Mouse (Mus musculus) embryonic facial prominence, embryonic 15.5 days (tissue): Measurements from ENCODE around the gene Olfr952. TPM values are rescaled to one million over a fixed set of nuclear protein-coding genes. Genes with fewer than 3 reads are reported as not detected.

Source experiments
- ATAC-seq: fragments of 200-750 bp; cut with Nextera tagmentation; 2 replicates; pipeline ENCODE4 v1.8.0; 2017; ENCODE audit warnings: low read depth, moderate TSS enrichment; ENCODE audit not compliant: insufficient number of reproducible peaks, low FRiP score, low TSS enrichment
- H3K27ac ChIP-seq: fragments of 300-500 bp; sonication (generic); replicated peaks from 2 replicates; pipeline ENCODE4 v1.5.1; 2015; ENCODE audit warnings: mild to moderate bottlenecking, inconsistent platforms
- H3K27me3 ChIP-seq: fragments of 300-500 bp; sonication (generic); 2 replicates; pipeline ENCODE4 v1.6.1; 2015; ENCODE audit warnings: inconsistent platforms
- H3K36me3 ChIP-seq: fragments of 300-500 bp; sonication (generic); 2 replicates; pipeline ENCODE4 v1.6.1; 2015; ENCODE audit warnings: mild to moderate bottlenecking, inconsistent platforms
- H3K4me1 ChIP-seq: fragments of 300-500 bp; sonication (generic); 2 replicates; pipeline ENCODE4 v1.6.1; 2015; ENCODE audit warnings: inconsistent platforms
- H3K4me2 ChIP-seq: fragments of 300-500 bp; sonication (generic); replicated peaks from 2 replicates; pipeline ENCODE4 v1.6.1; 2015; ENCODE audit warnings: mild to moderate bottlenecking, inconsistent platforms
- H3K4me3 ChIP-seq: fragments of 300-500 bp; sonication (generic); replicated peaks from 2 replicates; pipeline ENCODE4 v1.5.1; 2015; ENCODE audit warnings: mild to moderate bottlenecking, inconsistent platforms
- H3K9ac ChIP-seq: fragments of 300-500 bp; sonication (generic); 2 replicates; pipeline ENCODE4 v1.6.1; 2015; ENCODE audit warnings: inconsistent platforms
- H3K9me3 ChIP-seq: fragments of 300-500 bp; sonication (generic); replicated peaks from 2 replicates; pipeline ENCODE4 v1.6.1; 2016; ENCODE audit warnings: inconsistent platforms
- WGBS: fragments of 180-500 bp; shearing (Covaris S2); methylation state at CpG from one replicate; pipeline ENCODE4 v1.1.7; 2015; 5-methylcytosine and 5-hydroxymethylcytosine counted together
- polyA plus RNA-seq: library from polyadenylated mRNA; unstranded; fragments of >200 nt; fragmentation: Nextera tagmentation; extraction: Ambion mirVana; gene quantifications from 2 replicates; pipeline ENCODE4 v1.2.1, GENCODE M21; 2015

Gene Olfr952
- polyA plus RNA-seq = not detected in 2 replicates

GRCm38 (mm10) chr9:39427048-39427447 lies at the start of gene Olfr952:
TSS of gene Olfr952 (minus strand) at chr9:39427148.
- ATAC-seq = no peak

GRCm38 (mm10) chr9:39471844-39472243 lies 44.9 kb upstream of the Olfr952 start, which contains the start of gene Olfr955:
TSS of gene Olfr955 (minus strand) at chr9:39471944.
- 52% methylated on average over 1 of the region's 1 CpGs for WGBS
- Histone ChIP-seq H3K9ac (no peak within 1 kb of the TSS), H3K36me3 (no peaks in the 10 kb centered on the region), H3K27me3 (no peaks in the 10 kb centered on the region), H3K9me3 (no peaks in the 10 kb centered on the region), H3K4me1 (no peaks in the 10 kb centered on the region), H3K4me2 (no peak within 1 kb of the TSS), H3K4me3 (no peak within 1 kb of the TSS), H3K27ac (no peak within 1 kb of the TSS)
- no peak for ATAC-seq

More at GRCm38 (mm10) chr9:39427048-39427447, at the start of gene Olfr952:
- Histone ChIP-seq H3K4me3 (no peak within 1 kb of the TSS), H3K27me3 (no peaks in the 10 kb centered on the region), H3K27ac (no peak within 1 kb of the TSS), H3K9me3 (no peaks in the 10 kb centered on the region), H3K4me1 (no peaks in the 10 kb centered on the region), H3K9ac (no peak within 1 kb of the TSS), H3K4me2 (no peak within 1 kb of the TSS), H3K36me3 (no peaks in the 10 kb centered on the region)

GRCm38 (mm10) chr9:39456401-39456800 lies 29.5 kb upstream of the Olfr952 start, which contains the start of gene Olfr954:
TSS of gene Olfr954 (plus strand) at chr9:39456701.
- ATAC-seq = no peak
- H3K27me3 ChIP-seq = no peaks in the 10 kb centered on the region
- H3K36me3 ChIP-seq = no peaks in the 10 kb centered on the region
- H3K4me3 ChIP-seq = no peak within 1 kb of the TSS
- H3K27ac ChIP-seq = no peak within 1 kb of the TSS
- 81% methylated on average over 6 of the region's 6 CpGs for WGBS
- no peak within 1 kb of the TSS for H3K9ac ChIP-seq
- no peaks in the 10 kb centered on the region for H3K9me3 ChIP-seq
- H3K4me2 ChIP-seq = no peak within 1 kb of the TSS
- no peaks in the 10 kb centered on the region for H3K4me1 ChIP-seq

- no peaks in the 10 kb centered on the region for H3K4me1 ChIP-seq
- no peak within 1 kb of the TSS for H3K9ac ChIP-seq
- ATAC-seq = no peak
- no peak within 1 kb of the TSS for H3K4me3 ChIP-seq
- no peaks in the 10 kb centered on the region for H3K9me3 ChIP-seq
- no peaks in the 10 kb centered on the region for H3K36me3 ChIP-seq
- no peak within 1 kb of the TSS for H3K4me2 ChIP-seq
- H3K27ac ChIP-seq = no peak within 1 kb of the TSS
- H3K27me3 ChIP-seq = no peaks in the 10 kb centered on the region
- WGBS = 92% methylated on average over 2 of the region's 2 CpGs
Observed at GRCm38 (mm10) chr9:39387110-39387509, 39.8 kb downstream of the Olfr952 start, which contains the start of gene Olfr951. TSS of gene Olfr951 (plus strand) at chr9:39387410.

Other genes starting within 250 kb of the Olfr952 start
- gene Olfr944, start 225.2 kb downstream of the Olfr952 start, polyA plus RNA-seq = 0.17 TPM in 1 of 2 replicates, not detected in the other
- 0.05 TPM in 1 of 2 replicates, not detected in the other for gene Olfr1537, start 177.2 kb downstream of the Olfr952 start, polyA plus RNA-seq
- not detected in 2 replicates for gene Olfr945, start 150.3 kb downstream of the Olfr952 start, polyA plus RNA-seq
- not detected in 2 replicates for gene Olfr948, start 101.1 kb downstream of the Olfr952 start, polyA plus RNA-seq
- 0.11 TPM in 1 of 2 replicates, not detected in the other for gene Olfr951, start 39.7 kb downstream of the Olfr952 start, polyA plus RNA-seq
- gene Olfr954, start 29.6 kb upstream of the Olfr952 start, polyA plus RNA-seq = not detected in 2 replicates
- not detected in 2 replicates for gene Olfr955, start 44.8 kb upstream of the Olfr952 start, polyA plus RNA-seq
- not detected in 2 replicates for gene Olfr44, start 66.8 kb upstream of the Olfr952 start, polyA plus RNA-seq
- 0.40 and 0.59 TPM in 2 replicates for gene Olfr957, start 88.7 kb upstream of the Olfr952 start, polyA plus RNA-seq
- 0.04 TPM in 1 of 2 replicates, not detected in the other for gene Olfr958, start 126.9 kb upstream of the Olfr952 start, polyA plus RNA-seq
- 0.14 and 0.19 TPM in 2 replicates for gene Olfr959, start 148.4 kb upstream of the Olfr952 start, polyA plus RNA-seq
- 87.5 and 106 TPM in 2 replicates for gene AW551984, start 177.3 kb upstream of the Olfr952 start, polyA plus RNA-seq
- gene Olfr148, start 183.5 kb upstream of the Olfr952 start, polyA plus RNA-seq = not detected in 2 replicates
- not detected in 2 replicates for gene Olfr960, start 194.2 kb upstream of the Olfr952 start, polyA plus RNA-seq
- 0.09 and 0.32 TPM in 2 replicates for gene Olfr961, start 217.9 kb upstream of the Olfr952 start, polyA plus RNA-seq
- gene Olfr963, start 240.1 kb upstream of the Olfr952 start, polyA plus RNA-seq = 0.09 TPM in 1 of 2 replicates, not detected in the other